Comparison of ENCODE assay signal across 29 mouse cellular contexts in the genomic region with DNA sequence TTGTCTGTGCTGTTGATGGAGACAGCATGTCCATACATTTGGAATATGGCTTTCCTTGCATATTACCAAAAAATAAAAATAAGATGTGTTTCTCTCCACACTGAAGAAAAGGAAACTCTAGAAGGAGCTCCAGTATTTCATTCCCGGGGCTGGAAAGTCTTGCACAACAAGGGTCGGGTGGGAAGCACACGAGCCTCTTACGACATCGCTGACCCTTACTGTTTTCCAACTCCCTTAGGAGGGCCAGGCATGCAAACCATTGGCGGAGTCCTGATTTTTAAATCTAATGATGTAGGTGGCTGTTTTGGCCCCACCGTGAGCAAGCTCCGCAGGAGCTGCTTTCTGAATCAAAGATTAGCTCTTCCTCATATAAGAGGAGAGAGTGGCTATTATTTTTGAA. TPM values are rescaled to one million over a fixed set of nuclear protein-coding genes. Genes with fewer than 3 reads are reported as not detected.
DNase-seq lines count a peak whose midpoint lies in the region; ATAC-seq and TF ChIP-seq lines count a peak whose summit lies in the region.
"Had no signal": no experiment of that assay in that cellular context is flagged by ENCODE, and none has a peak within 500 bp of the region (broad histone marks: within the 10 kb centered on the region; RNA-seq: fewer than 3 reads in every experiment).

No protein-coding gene starts in this region.

- H3K9me3 ChIP-seq in heart, embryonic 11.5 days (replicated peaks; ENCODE audit: control insufficient read depth, low read length) = no peaks in the 10 kb centered on the region
- H3K9me3 ChIP-seq in midbrain, embryonic 11.5 days (ENCODE audit: control insufficient read depth, low read length) = no peaks in the 10 kb centered on the region
- no peaks in the 10 kb centered on the region for H3K9me3 ChIP-seq in hindbrain, embryonic 14.5 days (ENCODE audit: control insufficient read depth, low read length)
- H3K9me3 ChIP-seq: embryonic facial prominence, embryonic 13.5 days; forebrain, embryonic 12.5 days; G1E; heart, embryonic 15.5 days; limb, embryonic 13.5 days; liver, embryonic 12.5 days; lung, embryonic 15.5 days; midbrain, embryonic 15.5 days; neural tube, embryonic 12.5 days had no signal

- H3K4me3 ChIP-seq in heart, embryonic 11.5 days (ENCODE audit: low read depth, low read length) = no peak overlapping the region
- no peak overlapping the region for H3K4me3 ChIP-seq in lung, adult 2 months (replicated peaks; ENCODE audit: extremely low read depth, low read depth, low read length)
- no peak overlapping the region for H3K4me3 ChIP-seq in midbrain, embryonic 11.5 days (ENCODE audit: low read depth, low read length)
- H3K4me3 ChIP-seq in hindbrain, embryonic 14.5 days (replicated peaks; ENCODE audit: low read length) = no peak overlapping the region
- H3K4me3 ChIP-seq: embryonic facial prominence, embryonic 13.5 days; erythroblast, embryonic 14.5 days; forebrain, embryonic 12.5 days; heart, embryonic 15.5 days; limb, embryonic 13.5 days; liver, embryonic 12.5 days; lung, embryonic 15.5 days; megakaryocyte, embryonic 14.5 days; midbrain, embryonic 15.5 days; neural tube, embryonic 12.5 days had no signal

- H3K9ac ChIP-seq in heart, embryonic 11.5 days (ENCODE audit: low read depth, low read length) = no peak overlapping the region
- no peak overlapping the region for H3K9ac ChIP-seq in midbrain, embryonic 11.5 days (ENCODE audit: low read length)
- H3K9ac ChIP-seq in hindbrain, embryonic 14.5 days = no peak overlapping the region
- H3K9ac ChIP-seq: embryonic facial prominence, embryonic 13.5 days; forebrain, embryonic 12.5 days; heart, embryonic 15.5 days; limb, embryonic 13.5 days; liver, embryonic 12.5 days; lung, embryonic 15.5 days; midbrain, embryonic 15.5 days; neural tube, embryonic 12.5 days had no signal

- TF ChIP-seq CTCF in lung, adult 2 months (IDR thresholded peaks at IDR 0.05; ENCODE audit: insufficient read depth, low read length) = no peak

- no peaks in the 10 kb centered on the region for H3K27me3 ChIP-seq in heart, embryonic 11.5 days (ENCODE audit: control insufficient read depth, insufficient read depth, low read length)
- no peaks in the 10 kb centered on the region for H3K27me3 ChIP-seq in midbrain, embryonic 11.5 days (ENCODE audit: control insufficient read depth, insufficient read depth, low read length)
- no peaks in the 10 kb centered on the region for H3K27me3 ChIP-seq in hindbrain, embryonic 14.5 days (ENCODE audit: control insufficient read depth, insufficient read depth, low read length)
- H3K27me3 ChIP-seq: CH12.LX; embryonic facial prominence, embryonic 13.5 days; forebrain, embryonic 12.5 days; heart, embryonic 15.5 days; limb, embryonic 13.5 days; liver, embryonic 12.5 days; lung, embryonic 15.5 days; megakaryocyte, embryonic 14.5 days; midbrain, embryonic 15.5 days; neural tube, embryonic 12.5 days; Patski had no signal

- no peaks in the 10 kb centered on the region for H3K36me3 ChIP-seq in heart, embryonic 11.5 days (ENCODE audit: control insufficient read depth, insufficient read depth, low read length)
- no peaks in the 10 kb centered on the region for H3K36me3 ChIP-seq in midbrain, embryonic 11.5 days (ENCODE audit: control insufficient read depth, insufficient read depth, low read length)
- H3K36me3 ChIP-seq in hindbrain, embryonic 14.5 days (replicated peaks; ENCODE audit: control insufficient read depth, insufficient read depth) = no peaks in the 10 kb centered on the region
- H3K36me3 ChIP-seq: embryonic facial prominence, embryonic 13.5 days; forebrain, embryonic 12.5 days; G1E; heart, embryonic 15.5 days; limb, embryonic 13.5 days; liver, embryonic 12.5 days; midbrain, embryonic 15.5 days; neural tube, embryonic 12.5 days had no signal

- no peak for TF ChIP-seq POLR2A in lung, adult 2 months (IDR thresholded peaks at IDR 0.05; ENCODE audit: borderline replicate concordance, extremely low read depth, low read depth, low read length)

- WGBS in heart, embryonic 11.5 days (ENCODE audit: insufficient replicate concordance) = 85% methylated on average over 8 of the region's 8 CpGs
- whole genome bisulfite sequencing in lung, adult 2 months = 60% methylated on average over 8 of the region's 8 CpGs
- WGBS in midbrain, embryonic 11.5 days = 87% methylated on average over 8 of the region's 8 CpGs
- WGBS in hindbrain, embryonic 14.5 days = 85% methylated on average over 8 of the region's 8 CpGs

- no peak overlapping the region for H3K27ac ChIP-seq in heart, embryonic 11.5 days (ENCODE audit: low read depth, low read length)
- no peak overlapping the region for H3K27ac ChIP-seq in midbrain, embryonic 11.5 days (ENCODE audit: low read depth, low read length)
- H3K27ac ChIP-seq in hindbrain, embryonic 14.5 days = no peak overlapping the region
- H3K27ac ChIP-seq: embryonic facial prominence, embryonic 13.5 days; forebrain, embryonic 12.5 days; heart, embryonic 15.5 days; limb, embryonic 13.5 days; liver, embryonic 12.5 days; lung, embryonic 15.5 days; midbrain, embryonic 15.5 days; neural tube, embryonic 12.5 days had no signal

- no peak for ATAC-seq in heart, embryonic 11.5 days (replicated peaks; ENCODE audit: insufficient number of reproducible peaks, low FRiP score, low TSS enrichment)
- ATAC-seq in midbrain, embryonic 11.5 days (ENCODE audit: low FRiP score) = no peak
- ATAC-seq in hindbrain, embryonic 14.5 days (ENCODE audit: low FRiP score) = no peak
- ATAC-seq: intestine, postnatal 0 days; liver, embryonic 12.5 days; midbrain, embryonic 15.5 days; Patski had no signal

- H3K4me1 ChIP-seq in heart, embryonic 11.5 days (ENCODE audit: control insufficient read depth, insufficient read depth, low read length) = no peaks in the 10 kb centered on the region
- H3K4me1 ChIP-seq in lung, adult 2 months (ENCODE audit: control insufficient read depth, insufficient read depth, low read length) = no peaks in the 10 kb centered on the region; the same call in 1 of the 2 replicates
- H3K4me1 ChIP-seq in midbrain, embryonic 11.5 days (ENCODE audit: control insufficient read depth, insufficient read depth, low read length) = no peaks in the 10 kb centered on the region
- no peaks in the 10 kb centered on the region for H3K4me1 ChIP-seq in hindbrain, embryonic 14.5 days (replicated peaks; ENCODE audit: control insufficient read depth, insufficient read depth, low read length)
- H3K4me1 ChIP-seq: forebrain, embryonic 12.5 days; heart, embryonic 15.5 days; limb, embryonic 13.5 days; liver, embryonic 12.5 days; lung, embryonic 15.5 days; megakaryocyte, embryonic 14.5 days; midbrain, embryonic 15.5 days; neural tube, embryonic 12.5 days had no signal

- no peak overlapping the region for H3K4me2 ChIP-seq in heart, embryonic 11.5 days
- no peak overlapping the region for H3K4me2 ChIP-seq in midbrain, embryonic 11.5 days
- no peak overlapping the region for H3K4me2 ChIP-seq in hindbrain, embryonic 14.5 days (replicated peaks)
- H3K4me2 ChIP-seq: embryonic facial prominence, embryonic 13.5 days; forebrain, embryonic 12.5 days; heart, embryonic 15.5 days; limb, embryonic 13.5 days; liver, embryonic 12.5 days; lung, embryonic 15.5 days; midbrain, embryonic 15.5 days; neural tube, embryonic 12.5 days had no signal

- DNase-seq in heart, adult 11 months = peak; percentile 93
- peak; percentile 40 to 42 for DNase-seq in lung, adult 18-20 months
- DNase-seq in lung, adult 2 months = no peak
- DNase-seq in lung, postnatal 25 days (ENCODE audit: low spot score) = peak; percentile 34
- DNase-seq in midbrain, embryonic 11.5 days (ENCODE audit: low spot score, missing footprints) = no peak
- no peak for DNase-seq in hindbrain, embryonic 14.5 days (ENCODE audit: low spot score)
- DNase-seq: B cell, adult 2 months; cerebellum, adult 18-20 months; cerebellum, postnatal 36 days; embryo, embryonic 11 days; kidney, postnatal 4 days; retina, postnatal 1 day; right cerebral cortex, postnatal 25 days; thymus, postnatal 14 days had no signal

RNA-seq across cellular contexts. Expression of gene Enpep, which starts 20.6 kb away (rescaled TPM):
- polyA plus RNA-seq in heart, embryonic 11.5 days (2014; fragmentation: Nextera tagmentation; extraction: Ambion mirVana) = 12.9 and 14.0 TPM in 2 replicates
- 27.6 and 46.6 TPM in 2 replicates for polyA plus RNA-seq in lung, adult 2 months (2012; rRNA removed)
- polyA plus RNA-seq in midbrain, embryonic 11.5 days (2014; fragmentation: Nextera tagmentation; extraction: Ambion mirVana) = 0.15 TPM in 1 of 2 replicates, not detected in the other
- polyA plus RNA-seq in hindbrain, embryonic 14.5 days (2014; fragmentation: Nextera tagmentation; extraction: Ambion mirVana) = 3.0 and 3.1 TPM in 2 replicates
- polyA plus RNA-seq: erythroblast, embryonic 14.5 days; G1E had no signal

Comparison
In these comparisons a context has a peak if more than half of its experiments do, and no peak if none do; other contexts are left out.
1. DNase-seq: peak in heart, adult 11 months (single experiment), lung, adult 18-20 months (2 of 2) and lung, postnatal 25 days (single experiment); none in lung, adult 2 months (single experiment), midbrain, embryonic 11.5 days (single experiment) and hindbrain, embryonic 14.5 days (single experiment).